Mouse (Mus musculus) erythroblast, embryonic 14.5 days (primary cell): Measurements from ENCODE around the gene Rgs3.

Experiments used
- GATA1 ChIP-seq: IDR thresholded peaks from 2 replicates; pipeline ENCODE4 v1.6.1; 2012; ENCODE audit warnings: low read length, inconsistent platforms, mixed read lengths
- TAL1 ChIP-seq: IDR thresholded peaks from 3 replicates; pipeline ENCODE4 v1.6.1; 2012; ENCODE audit warnings: low read length, inconsistent platforms, mixed read lengths

DNA sequence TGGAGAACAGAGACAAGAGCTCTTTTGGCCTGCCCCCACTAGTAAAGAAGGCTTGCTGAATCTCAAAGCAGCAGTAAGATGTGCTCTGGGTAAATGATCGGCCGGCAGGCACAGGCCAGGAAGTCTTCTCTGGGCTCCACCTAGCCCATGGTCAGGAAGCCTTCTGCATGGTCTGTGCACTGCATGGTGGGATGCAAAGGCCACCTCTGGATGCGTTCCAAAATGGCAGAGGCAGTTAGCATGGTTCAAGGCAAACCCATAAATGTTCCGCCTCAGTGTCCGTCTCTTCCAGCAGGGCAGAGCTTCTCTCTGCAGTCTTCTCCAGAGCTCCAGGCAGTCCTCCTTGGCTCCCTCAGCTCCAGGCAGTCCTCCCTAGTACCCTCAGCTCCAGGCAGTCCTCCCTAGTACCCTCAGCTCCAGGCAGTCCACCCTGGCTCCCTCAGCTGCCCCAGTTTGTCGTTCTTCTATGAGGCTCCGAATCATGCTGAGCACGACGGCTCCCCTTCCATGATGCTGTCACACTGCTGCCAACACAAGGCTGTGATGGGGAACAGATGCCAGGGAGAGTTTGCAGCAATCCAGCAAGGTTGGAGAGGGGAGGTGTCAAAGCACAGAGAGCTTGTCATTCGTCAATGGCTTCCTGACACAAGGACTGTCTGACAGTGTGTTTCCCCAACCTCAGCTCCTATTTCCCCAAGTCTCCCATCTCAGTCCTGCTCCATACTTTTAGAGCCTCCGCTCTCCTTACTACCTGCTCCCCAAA, 84.6 kb downstream of the Rgs3 start:
- no peak for TF ChIP-seq GATA1
- no peak for TF ChIP-seq TAL1
